In genomic region chr12:21302361-21302783, GRCm38 (mm10) we compare ENCODE assay signal across 15 mouse cellular contexts. TPM values are rescaled to one million over a fixed set of nuclear protein-coding genes. Genes with fewer than 3 reads are reported as not detected.
DNase-seq lines count a peak whose midpoint lies in the region; ATAC-seq and TF ChIP-seq lines count a peak whose summit lies in the region.
"Had no signal": no experiment of that assay in that cellular context is flagged by ENCODE, and none has a peak within 500 bp of the region (broad histone marks: within the 10 kb centered on the region; RNA-seq: fewer than 3 reads in every experiment).

No protein-coding gene starts in this region.

- no peaks in the 10 kb centered on the region for H3K9me3 ChIP-seq in heart, embryonic 13.5 days
- H3K9me3 ChIP-seq in liver, embryonic 11.5 days (ENCODE audit: control insufficient read depth, low read length), result no peaks in the 10 kb centered on the region
- H3K9me3 ChIP-seq in stomach, embryonic 16.5 days (replicated peaks; ENCODE audit: control insufficient read depth, low read length), result no peaks in the 10 kb centered on the region
- H3K9me3 ChIP-seq: hindbrain, embryonic 10.5 days; limb, embryonic 10.5 days; midbrain, embryonic 13.5 days had no signal

- 71% methylated on average over 5 of the region's 5 CpGs for WGBS in heart, embryonic 13.5 days
- 36% methylated on average over 5 of the region's 5 CpGs for WGBS in kidney, adult 2 months
- 49% methylated on average over 5 of the region's 5 CpGs for WGBS in liver, embryonic 11.5 days
- WGBS in stomach, embryonic 16.5 days, result 48% methylated on average over 5 of the region's 5 CpGs

- no peak overlapping the region for H3K4me2 ChIP-seq in heart, embryonic 13.5 days
- no peak overlapping the region for H3K4me2 ChIP-seq in liver, embryonic 11.5 days
- no peak overlapping the region for H3K4me2 ChIP-seq in stomach, embryonic 16.5 days (ENCODE audit: low read depth, low read length)
- H3K4me2 ChIP-seq: midbrain, embryonic 13.5 days had no signal

- peaks cover 94% of the 10 kb centered on the region for H3K36me3 ChIP-seq in heart, embryonic 13.5 days
- H3K36me3 ChIP-seq in kidney, adult 2 months (ENCODE audit: control insufficient read depth, insufficient read depth, low read length), result peaks cover 3% of the 10 kb centered on the region; the same call in 1 of the 2 replicates
- H3K36me3 ChIP-seq in liver, embryonic 11.5 days (ENCODE audit: control insufficient read depth, insufficient read depth, low read length), result peaks cover 59% of the 10 kb centered on the region
- peaks cover 34% of the 10 kb centered on the region for H3K36me3 ChIP-seq in stomach, embryonic 16.5 days (ENCODE audit: control insufficient read depth, insufficient read depth, low read length)

- intact Hi-C loops in heart, postnatal 14 days (cut with DNase I), result no loop called here

- no peak for DNase-seq in heart, postnatal 14 days
- DNase-seq in kidney, adult 2 months, result peak; percentile 92
- no peak for DNase-seq in liver, embryonic 11.5 days (ENCODE audit: low spot score)
- no peak for DNase-seq in frontal cortex, postnatal 36 days (ENCODE audit: low spot score in 2 of 2)
- DNase-seq in spleen, adult 12 weeks (ENCODE audit: low spot score), result no peak
- no peak for DNase-seq in right cerebral cortex, postnatal 4 days
- DNase-seq: adrenal gland, postnatal 36 days; heart, adult 18-20 months; spleen, adult 18-20 months had no signal

- H3K4me3 ChIP-seq in heart, embryonic 13.5 days, result no peak overlapping the region
- no peak overlapping the region for H3K4me3 ChIP-seq in kidney, adult 2 months (ENCODE audit: insufficient read depth, low read depth, low read length)
- H3K4me3 ChIP-seq in liver, embryonic 11.5 days (ENCODE audit: low read depth, low read length), result no peak overlapping the region
- H3K4me3 ChIP-seq in stomach, embryonic 16.5 days (replicated peaks; ENCODE audit: low read length), result no peak overlapping the region
- H3K4me3 ChIP-seq: hindbrain, embryonic 10.5 days; limb, embryonic 10.5 days; midbrain, embryonic 13.5 days had no signal

- no peaks in the 10 kb centered on the region for H3K4me1 ChIP-seq in heart, embryonic 13.5 days
- H3K4me1 ChIP-seq in kidney, adult 2 months (ENCODE audit: control insufficient read depth, insufficient read depth, low read length), result peaks cover 8% of the 10 kb centered on the region
- H3K4me1 ChIP-seq in liver, embryonic 11.5 days (replicated peaks; ENCODE audit: control insufficient read depth, insufficient read depth, low read length), result no peaks in the 10 kb centered on the region; the same call in 1 of the 2 replicates
- no peaks in the 10 kb centered on the region for H3K4me1 ChIP-seq in stomach, embryonic 16.5 days (ENCODE audit: control insufficient read depth, insufficient read depth, low read length)
- H3K4me1 ChIP-seq: hindbrain, embryonic 10.5 days; limb, embryonic 10.5 days; midbrain, embryonic 13.5 days had no signal

- TF ChIP-seq POLR2A in kidney, adult 2 months (IDR thresholded peaks at IDR 0.05; ENCODE audit: low read depth, low read length), result no peak

- no peaks in the 10 kb centered on the region for H3K27me3 ChIP-seq in heart, embryonic 13.5 days (replicated peaks)
- H3K27me3 ChIP-seq in kidney, adult 2 months (replicated peaks; ENCODE audit: control insufficient read depth, insufficient read depth, low read length), result no peaks in the 10 kb centered on the region
- H3K27me3 ChIP-seq in liver, embryonic 11.5 days (replicated peaks; ENCODE audit: control insufficient read depth, insufficient read depth, low read length), result no peaks in the 10 kb centered on the region
- H3K27me3 ChIP-seq in stomach, embryonic 16.5 days (ENCODE audit: control insufficient read depth, insufficient read depth, low read length), result no peaks in the 10 kb centered on the region
- H3K27me3 ChIP-seq: midbrain, embryonic 13.5 days had no signal

- no peak for TF ChIP-seq CTCF in kidney, adult 2 months (conservative IDR thresholded peaks at IDR 0.05; ENCODE audit: insufficient read depth, insufficient read length, low read depth, low read length)

- ATAC-seq in heart, embryonic 13.5 days (ENCODE audit: extremely low read depth, insufficient number of reproducible peaks, low FRiP score, low TSS enrichment), result no peak
- peak; percentile 71 for ATAC-seq in liver, embryonic 11.5 days (replicated peaks; ENCODE audit: low FRiP score)
- peak; percentile 77; the same call in 1 of the 2 replicates for ATAC-seq in stomach, embryonic 16.5 days (ENCODE audit: insufficient read depth, low FRiP score)
- ATAC-seq: lung, postnatal 0 days; midbrain, embryonic 13.5 days had no signal

- 0 out of 2 replicates have a peak overlapping the region, but pooled peaks have one; percentile 28 for H3K27ac ChIP-seq in heart, embryonic 13.5 days (replicated peaks)
- peak overlapping the region; percentile 95 for H3K27ac ChIP-seq in kidney, adult 2 months (ENCODE audit: insufficient read depth, low read depth, low read length)
- H3K27ac ChIP-seq in liver, embryonic 11.5 days (ENCODE audit: low read depth, low read length), result no peak overlapping the region
- H3K27ac ChIP-seq in stomach, embryonic 16.5 days (ENCODE audit: low read length), result peak overlapping the region; percentile 26; the same call in 1 of the 2 replicates
- H3K27ac ChIP-seq: hindbrain, embryonic 10.5 days; limb, embryonic 10.5 days; midbrain, embryonic 13.5 days had no signal

- no peak overlapping the region for H3K9ac ChIP-seq in heart, embryonic 13.5 days
- no peak overlapping the region for H3K9ac ChIP-seq in liver, embryonic 11.5 days (ENCODE audit: low read depth, low read length)
- no peak overlapping the region for H3K9ac ChIP-seq in stomach, embryonic 16.5 days (ENCODE audit: low read length)
- H3K9ac ChIP-seq: midbrain, embryonic 13.5 days had no signal

RNA-seq across cellular contexts. Expression of gene Iah1, which starts 13.8 kb away (rescaled TPM):
- polyA plus RNA-seq in heart, embryonic 13.5 days (2015; fragmentation: Nextera tagmentation; extraction: Ambion mirVana), result 37.3 and 46.6 TPM in 2 replicates
- total RNA-seq in heart, postnatal 14 days (2021), result 10 to 100 TPM; 23.0 to 23.3 TPM
- 401 and 498 TPM in 2 replicates for polyA plus RNA-seq in kidney, adult 2 months (2012; rRNA removed)
- polyA plus RNA-seq in liver, embryonic 11.5 days (2014; fragmentation: Nextera tagmentation; extraction: Ambion mirVana), result 45.0 and 47.5 TPM in 2 replicates
- 46.6 and 55.7 TPM in 2 replicates for polyA plus RNA-seq in stomach, embryonic 16.5 days (2015; fragmentation: Nextera tagmentation; extraction: Ambion mirVana)

RNA-seq across cellular contexts. Expression of gene Itgb1bp1, which starts 16.3 kb away (rescaled TPM):
- 33.4 and 37.7 TPM in 2 replicates for polyA plus RNA-seq in heart, embryonic 13.5 days (2015; fragmentation: Nextera tagmentation; extraction: Ambion mirVana)
- total RNA-seq in heart, postnatal 14 days (2021), result 10 to 100 TPM; 34.6 to 43.8 TPM
- 19.3 and 23.6 TPM in 2 replicates for polyA plus RNA-seq in kidney, adult 2 months (2012; rRNA removed)
- 42.0 and 42.8 TPM in 2 replicates for polyA plus RNA-seq in liver, embryonic 11.5 days (2014; fragmentation: Nextera tagmentation; extraction: Ambion mirVana)
- 43.9 and 45.2 TPM in 2 replicates for polyA plus RNA-seq in stomach, embryonic 16.5 days (2015; fragmentation: Nextera tagmentation; extraction: Ambion mirVana)

RNA-seq across cellular contexts. Expression of gene Cpsf3, which starts 17.2 kb away (rescaled TPM):
- polyA plus RNA-seq in heart, embryonic 13.5 days (2015; fragmentation: Nextera tagmentation; extraction: Ambion mirVana), result 64.6 and 68.4 TPM in 2 replicates
- 10 to 100 TPM; 36.1 to 37.5 TPM for total RNA-seq in heart, postnatal 14 days (2021)
- polyA plus RNA-seq in kidney, adult 2 months (2012; rRNA removed), result 28.2 and 32.1 TPM in 2 replicates
- 110 and 117 TPM in 2 replicates for polyA plus RNA-seq in liver, embryonic 11.5 days (2014; fragmentation: Nextera tagmentation; extraction: Ambion mirVana)
- polyA plus RNA-seq in stomach, embryonic 16.5 days (2015; fragmentation: Nextera tagmentation; extraction: Ambion mirVana), result 98.1 and 99.5 TPM in 2 replicates
